Mouse (Mus musculus) spleen, postnatal 14 days (tissue): ENCODE data around the gene Zfyve28.

Experiments
- DNase-seq, 2 experiments: peaks; one replicate each; pipeline ENCODE4 v3.0.0; 2021 to 2022; ENCODE audit warnings: low spot score in 2 of 2

The Zfyve28 gene

GRCm38 (mm10) chr5:34176691-34177090 lies 111.6 kb downstream of the Zfyve28 start:
- no peak for DNase-seq

GRCm38 (mm10) chr5:34175403-34175694 lies 112.9 kb downstream of the Zfyve28 start:
- no peak for DNase-seq

GRCm38 (mm10) chr5:34174550-34175402 lies 113.5 kb downstream of the Zfyve28 start:
- DNase-seq: no peak

GRCm38 (mm10) chr5:34174021-34174420 lies 114.2 kb downstream of the Zfyve28 start:
- DNase-seq: no peak

- no peak for DNase-seq
Measured at GRCm38 (mm10) chr5:34170726-34171125, 117.5 kb downstream of the Zfyve28 start.

DNA sequence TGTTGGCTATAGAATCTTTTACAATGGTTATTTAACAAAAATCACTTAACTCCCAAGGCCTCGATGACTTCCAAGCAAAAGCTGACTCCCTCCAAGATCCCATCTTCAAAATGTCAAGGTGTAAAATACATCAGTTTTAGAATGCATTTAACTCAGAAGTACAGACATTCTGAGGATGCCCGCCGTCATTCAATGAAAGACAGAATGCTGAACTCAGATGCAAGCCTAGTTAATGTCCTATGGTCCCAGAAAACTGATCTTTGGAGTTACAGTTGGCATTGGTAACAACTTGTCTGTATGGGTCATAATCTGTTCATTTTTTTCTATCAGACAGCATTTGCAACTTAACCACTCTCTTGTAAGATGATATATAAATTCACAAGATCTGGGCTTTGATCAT lies 118.3 kb downstream of the Zfyve28 start:
- DNase-seq: no peak

- peak; percentile 93 to 94 for DNase-seq
Measured at GRCm38 (mm10) chr5:34168950-34169891, 119.0 kb downstream of the Zfyve28 start, which contains the start of the genes Poln and Haus3. Gene Poln (minus strand): TSS chr5:34169448. Gene Haus3 (minus strand): TSS chr5:34169527.

GRCm38 (mm10) chr5:34167857-34168256 lies 120.4 kb downstream of the Zfyve28 start:
- no peak for DNase-seq

- DNase-seq: no peak
Measured at GRCm38 (mm10) chr5:34165793-34166192, 122.5 kb downstream of the Zfyve28 start.

DNA sequence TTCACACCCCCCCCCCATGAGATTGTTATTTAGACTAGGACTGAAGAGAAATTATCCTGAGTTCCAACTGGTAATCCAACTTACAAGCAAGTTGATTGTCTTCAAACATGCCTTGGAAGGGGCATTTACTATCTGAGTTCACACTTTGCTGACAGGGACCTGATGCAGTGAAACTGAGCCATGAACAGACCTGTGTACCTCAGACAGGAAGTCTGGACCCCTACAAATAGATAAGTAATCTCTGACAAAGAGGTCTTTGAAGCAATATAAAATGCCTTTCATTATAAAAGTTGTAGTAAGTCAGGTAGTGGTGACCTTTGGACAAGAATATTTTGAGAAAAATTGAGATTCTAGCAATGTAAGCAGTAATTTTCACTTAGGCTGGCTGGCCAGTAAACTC lies 139.8 kb downstream of the Zfyve28 start:
- no peak for DNase-seq

GRCm38 (mm10) chr5:34147554-34147953 lies 140.7 kb downstream of the Zfyve28 start:
- no peak for DNase-seq
